Mouse (Mus musculus): ENCODE measurements around the gene Gm9958. TPM values are rescaled to one million over a fixed set of nuclear protein-coding genes. Genes with fewer than 3 reads are reported as not detected.

The Gm9958 gene
- polyA plus RNA-seq (2015; fragmentation: Illumina TruSeq; extraction: RNeasy Lipid Tissue Mini Kit (QIAGEN cat#74804); ENCODE audit: low read depth, low replicate concordance): 3.0 TPM

DNA sequence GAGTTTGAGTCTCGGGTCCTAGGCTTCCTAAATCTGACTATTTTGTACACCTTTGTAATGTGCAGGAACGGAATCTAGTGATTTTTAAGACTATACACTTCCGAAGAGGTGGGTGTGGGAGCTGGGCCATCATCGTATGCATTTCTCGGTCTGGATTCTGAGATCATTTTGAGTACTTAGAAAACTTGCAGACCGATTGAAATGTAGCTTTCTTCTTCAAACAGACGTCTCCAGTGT is at the start of gene Gm9958:
Gm9958 (plus strand) TSS at position 138 of the 237 bp plus-strand sequence.

GRCm38 (mm10) chr5:90366121-90367066 is 610 bp upstream of the Gm9958 start, which contains the start of gene Ankrd17:
Ankrd17 (minus strand) TSS chr5:90366577.

Other genes starting within 250 kb of the Gm9958 start
- gene Cox18, start 143.2 kb upstream of the Gm9958 start, polyA plus RNA-seq (2015; fragmentation: Illumina TruSeq; extraction: RNeasy Lipid Tissue Mini Kit (QIAGEN cat#74804); ENCODE audit: low read depth, low replicate concordance): 14.3 TPM
- 45.2 TPM for gene Ankrd17, start 627 bp upstream of the Gm9958 start, polyA plus RNA-seq (2015; fragmentation: Illumina TruSeq; extraction: RNeasy Lipid Tissue Mini Kit (QIAGEN cat#74804); ENCODE audit: low read depth, low replicate concordance)
- 7.6 TPM for gene Alb, start 93.7 kb downstream of the Gm9958 start, polyA plus RNA-seq (2015; fragmentation: Illumina TruSeq; extraction: RNeasy Lipid Tissue Mini Kit (QIAGEN cat#74804); ENCODE audit: low read depth, low replicate concordance)
- not detected for gene Afp, start 123.5 kb downstream of the Gm9958 start, polyA plus RNA-seq (2015; fragmentation: Illumina TruSeq; extraction: RNeasy Lipid Tissue Mini Kit (QIAGEN cat#74804); ENCODE audit: low read depth, low replicate concordance)
- gene Afm, start 151.7 kb downstream of the Gm9958 start, polyA plus RNA-seq (2015; fragmentation: Illumina TruSeq; extraction: RNeasy Lipid Tissue Mini Kit (QIAGEN cat#74804); ENCODE audit: low read depth, low replicate concordance): not detected
- gene 5830473C10Rik, start 193.9 kb downstream of the Gm9958 start, polyA plus RNA-seq (2015; fragmentation: Illumina TruSeq; extraction: RNeasy Lipid Tissue Mini Kit (QIAGEN cat#74804); ENCODE audit: low read depth, low replicate concordance): not detected

Data from brain, adult 10 weeks (tissue).